Mouse (Mus musculus) stomach, postnatal 0 days (tissue): ENCODE data around the gene Syce3.

Source experiments
- CTCF ChIP-seq: IDR thresholded peaks from 2 replicates; pipeline ENCODE4 v1.5.1; 2016; ENCODE audit warnings: antibody characterized with exemption, low read depth, mild to moderate bottlenecking, moderate library complexity
- EP300 ChIP-seq: optimal IDR thresholded peaks from 2 replicates; pipeline ENCODE3; 2016; ENCODE audit warnings: antibody characterized with exemption

GRCm38 (mm10) chr15:89377938-89378828 is 32.1 kb downstream of the Syce3 start:
- TF ChIP-seq CTCF (no peak), EP300 (no peak)
